Mouse (Mus musculus): Measurements from ENCODE around the gene Prkce. TPM values are rescaled to one million over a fixed set of nuclear protein-coding genes. Genes with fewer than 3 reads are reported as not detected.

Gene Prkce
- total and polyA plus RNA-seq, 2 experiments from 2014 or later, result 50.8 to 55.8 TPM

- Histone ChIP-seq H3K9ac (replicated peaks; ENCODE audit: low read length) (no peak overlapping the region), H3K27me3 (ENCODE audit: insufficient read depth, low read length) (no peaks in the 10 kb centered on the region), H3K4me2 (ENCODE audit: low read depth, low read length) (no peak overlapping the region), H3K9me3 (ENCODE audit: low read length) (no peaks in the 10 kb centered on the region), H3K27ac (no peak overlapping the region), H3K36me3 (ENCODE audit: insufficient read depth, low read length) (no peaks in the 10 kb centered on the region), H3K4me1 (ENCODE audit: insufficient read depth, low read length) (no peaks in the 10 kb centered on the region), H3K4me3 (ENCODE audit: low read length) (no peak overlapping the region)
- ATAC-seq (no peak), DNase-seq (ENCODE audit: low spot score) (no peak)
- WGBS, result 82% methylated on average over 3 of the region's 3 CpGs
- TF ChIP-seq CTCF (IDR thresholded peaks at IDR 0.05; ENCODE audit: low read depth), result no peak
These were observed 519.4 kb downstream of the Prkce start for GRCm38 (mm10) chr17:86687021-86687420.

- no peak for TF ChIP-seq CTCF (IDR thresholded peaks at IDR 0.05; ENCODE audit: low read depth)
- no peaks in the 10 kb centered on the region for H3K27me3 ChIP-seq (ENCODE audit: insufficient read depth, low read length)
- H3K9ac ChIP-seq (replicated peaks; ENCODE audit: low read length), result no peak overlapping the region
- H3K4me2 ChIP-seq (ENCODE audit: low read depth, low read length), result no peak overlapping the region
- no peak overlapping the region for H3K4me3 ChIP-seq (ENCODE audit: low read length)
- no peak for DNase-seq (ENCODE audit: low spot score)
- H3K27ac ChIP-seq, result no peak overlapping the region
- no peaks in the 10 kb centered on the region for H3K36me3 ChIP-seq (ENCODE audit: insufficient read depth, low read length)
- ATAC-seq, result no peak
- no peaks in the 10 kb centered on the region for H3K4me1 ChIP-seq (ENCODE audit: insufficient read depth, low read length)
- WGBS, result 91% methylated on average over 2 of the region's 2 CpGs
- no peaks in the 10 kb centered on the region for H3K9me3 ChIP-seq (ENCODE audit: low read length)
These were observed 523.3 kb downstream of the Prkce start for GRCm38 (mm10) chr17:86690871-86691390.

GRCm38 (mm10) chr17:86697751-86698150 is 530.2 kb downstream of the Prkce start:
- no peak for TF ChIP-seq CTCF (IDR thresholded peaks at IDR 0.05; ENCODE audit: low read depth)
- H3K9me3 ChIP-seq (ENCODE audit: low read length), result no peaks in the 10 kb centered on the region
- no peak overlapping the region for H3K4me2 ChIP-seq (ENCODE audit: low read depth, low read length)
- no peak overlapping the region for H3K27ac ChIP-seq
- ATAC-seq (no peak), DNase-seq (ENCODE audit: low spot score) (no peak)
- 73% methylated on average over 2 of the region's 2 CpGs for WGBS
- H3K36me3 ChIP-seq (ENCODE audit: insufficient read depth, low read length), result no peaks in the 10 kb centered on the region
- H3K4me1 ChIP-seq (ENCODE audit: insufficient read depth, low read length), result no peaks in the 10 kb centered on the region
- H3K27me3 ChIP-seq (ENCODE audit: insufficient read depth, low read length), result no peaks in the 10 kb centered on the region
- H3K4me3 ChIP-seq (ENCODE audit: low read length), result no peak overlapping the region
- no peak overlapping the region for H3K9ac ChIP-seq (replicated peaks; ENCODE audit: low read length)

GRCm38 (mm10) chr17:86703336-86703735 is 535.8 kb downstream of the Prkce start:
- DNase-seq (ENCODE audit: low spot score), result no peak
- H3K4me3 ChIP-seq (ENCODE audit: low read length), result no peak overlapping the region
- WGBS, result 86% methylated on average over 4 of the region's 4 CpGs

GRCm38 (mm10) chr17:86705236-86705635 is 537.7 kb downstream of the Prkce start:
- no peak for TF ChIP-seq CTCF (IDR thresholded peaks at IDR 0.05; ENCODE audit: low read depth)
- WGBS, result 83% methylated on average over 3 of the region's 3 CpGs

More at GRCm38 (mm10) chr17:86703336-86703735, 535.8 kb downstream of the Prkce start:
- H3K36me3 ChIP-seq (ENCODE audit: insufficient read depth, low read length), result no peaks in the 10 kb centered on the region
- H3K27ac ChIP-seq, result no peak overlapping the region
- H3K4me1 ChIP-seq (ENCODE audit: insufficient read depth, low read length), result no peaks in the 10 kb centered on the region
- no peak for TF ChIP-seq CTCF (IDR thresholded peaks at IDR 0.05; ENCODE audit: low read depth)
- no peak for ATAC-seq
- no peaks in the 10 kb centered on the region for H3K9me3 ChIP-seq (ENCODE audit: low read length)
- no peak overlapping the region for H3K4me2 ChIP-seq (ENCODE audit: low read depth, low read length)
- no peaks in the 10 kb centered on the region for H3K27me3 ChIP-seq (ENCODE audit: insufficient read depth, low read length)
- no peak overlapping the region for H3K9ac ChIP-seq (replicated peaks; ENCODE audit: low read length)

GRCm38 (mm10) chr17:86706467-86706866 is 538.9 kb downstream of the Prkce start:
- H3K9me3 ChIP-seq (ENCODE audit: low read length), result no peaks in the 10 kb centered on the region
- TF ChIP-seq CTCF (IDR thresholded peaks at IDR 0.05; ENCODE audit: low read depth), result no peak
- no peak overlapping the region for H3K4me3 ChIP-seq (ENCODE audit: low read length)
- DNase-seq (ENCODE audit: low spot score) (no peak), ATAC-seq (no peak)
- H3K4me2 ChIP-seq (ENCODE audit: low read depth, low read length), result no peak overlapping the region
- no peak overlapping the region for H3K27ac ChIP-seq
- H3K36me3 ChIP-seq (ENCODE audit: insufficient read depth, low read length), result no peaks in the 10 kb centered on the region
- no peaks in the 10 kb centered on the region for H3K27me3 ChIP-seq (ENCODE audit: insufficient read depth, low read length)
- WGBS, result 80% methylated on average over 1 of the region's 1 CpGs
- H3K4me1 ChIP-seq (ENCODE audit: insufficient read depth, low read length), result no peaks in the 10 kb centered on the region
- H3K9ac ChIP-seq (replicated peaks; ENCODE audit: low read length), result no peak overlapping the region

More at GRCm38 (mm10) chr17:86705236-86705635, 537.7 kb downstream of the Prkce start:
- no peak overlapping the region for H3K27ac ChIP-seq
- H3K4me1 ChIP-seq (ENCODE audit: insufficient read depth, low read length), result no peaks in the 10 kb centered on the region
- no peak overlapping the region for H3K4me2 ChIP-seq (ENCODE audit: low read depth, low read length)
- no peak for DNase-seq (ENCODE audit: low spot score)
- no peaks in the 10 kb centered on the region for H3K36me3 ChIP-seq (ENCODE audit: insufficient read depth, low read length)
- H3K27me3 ChIP-seq (ENCODE audit: insufficient read depth, low read length), result no peaks in the 10 kb centered on the region
- no peaks in the 10 kb centered on the region for H3K9me3 ChIP-seq (ENCODE audit: low read length)
- no peak for ATAC-seq
- no peak overlapping the region for H3K9ac ChIP-seq (replicated peaks; ENCODE audit: low read length)
- H3K4me3 ChIP-seq (ENCODE audit: low read length), result no peak overlapping the region

Other genes with a start within 250 kb of the Prkce start
- gene Srbd1, start 22.6 kb upstream of the Prkce start, total RNA-seq (2014; rRNA removed), result 8.6 and 12.1 TPM in 2 replicates
- 7.4 and 7.9 TPM in 2 replicates for gene Srbd1, start 22.6 kb upstream of the Prkce start, polyA plus RNA-seq (2015; fragmentation: Nextera tagmentation; extraction: Ambion mirVana)